Mouse (Mus musculus) cerebellum, adult 18-20 months (tissue): ENCODE measurements around the gene Vamp8.

ENCODE experiments used
- DNase-seq, 2 experiments: peaks; one replicate each; pipeline ENCODE4 v3.0.0; 2021

Vamp8 gene

GRCm38 (mm10) chr6:72370091-72370490, 20.4 kb downstream of the Vamp8 start:
- DNase-seq: no peak

GRCm38 (mm10) chr6:72369557-72369956, 20.9 kb downstream of the Vamp8 start:
- no peak for DNase-seq

DNA sequence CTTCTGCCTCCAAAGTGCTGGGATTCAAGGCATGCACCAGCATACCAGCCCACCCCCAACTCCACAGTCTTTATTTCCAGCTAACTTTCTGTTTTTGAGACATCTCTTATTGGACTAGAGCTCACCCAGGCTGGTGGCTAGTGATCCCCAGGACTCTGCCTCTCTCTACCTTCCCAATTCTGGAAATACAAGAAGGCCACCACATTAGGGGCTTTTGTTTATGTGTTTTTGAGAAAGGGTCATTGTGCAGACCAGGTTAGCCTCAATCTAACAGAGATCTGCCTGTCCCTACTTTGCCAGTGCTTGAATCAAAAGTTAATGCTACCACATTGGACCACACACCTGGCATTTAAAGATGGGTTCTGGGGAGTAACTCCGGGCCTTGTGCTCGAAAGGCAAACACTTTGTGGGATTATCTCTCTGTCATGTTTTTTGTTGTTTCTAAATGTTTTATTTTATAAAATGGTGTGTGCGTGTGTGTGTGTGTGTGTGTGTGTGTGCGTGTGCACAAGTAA, 23.0 kb downstream of the Vamp8 start:
- no peak for DNase-seq

- DNase-seq: no peak
These were observed 23.6 kb downstream of the Vamp8 start, which contains the start of gene Rnf181 for GRCm38 (mm10) chr6:72366844-72367443. Rnf181 (minus strand) TSS chr6:72366956.

DNA sequence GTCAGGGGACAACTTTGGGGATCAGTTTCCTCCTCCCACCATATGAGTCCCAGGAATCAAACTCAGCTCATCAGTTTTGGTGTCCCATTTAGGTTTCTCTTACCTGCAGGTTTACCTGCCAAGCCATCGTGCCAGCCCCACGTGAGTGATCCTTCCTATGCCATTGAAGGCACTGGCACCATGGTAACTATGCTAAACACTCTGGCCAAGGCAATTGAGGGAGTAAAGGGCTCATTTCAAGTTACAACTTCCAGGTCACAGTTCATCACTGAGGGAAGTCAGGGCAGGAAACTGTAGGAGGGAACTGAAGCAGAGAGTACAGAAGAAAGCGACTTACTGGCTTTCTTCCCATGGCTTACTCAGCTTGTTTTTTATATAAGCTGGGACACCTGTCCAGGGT, 24.2 kb downstream of the Vamp8 start:
- no peak for DNase-seq

GRCm38 (mm10) chr6:72364985-72365384, 25.5 kb downstream of the Vamp8 start:
- DNase-seq: no peak

- DNase-seq: no peak
These were observed 26.5 kb downstream of the Vamp8 start for GRCm38 (mm10) chr6:72364009-72364408.

DNA sequence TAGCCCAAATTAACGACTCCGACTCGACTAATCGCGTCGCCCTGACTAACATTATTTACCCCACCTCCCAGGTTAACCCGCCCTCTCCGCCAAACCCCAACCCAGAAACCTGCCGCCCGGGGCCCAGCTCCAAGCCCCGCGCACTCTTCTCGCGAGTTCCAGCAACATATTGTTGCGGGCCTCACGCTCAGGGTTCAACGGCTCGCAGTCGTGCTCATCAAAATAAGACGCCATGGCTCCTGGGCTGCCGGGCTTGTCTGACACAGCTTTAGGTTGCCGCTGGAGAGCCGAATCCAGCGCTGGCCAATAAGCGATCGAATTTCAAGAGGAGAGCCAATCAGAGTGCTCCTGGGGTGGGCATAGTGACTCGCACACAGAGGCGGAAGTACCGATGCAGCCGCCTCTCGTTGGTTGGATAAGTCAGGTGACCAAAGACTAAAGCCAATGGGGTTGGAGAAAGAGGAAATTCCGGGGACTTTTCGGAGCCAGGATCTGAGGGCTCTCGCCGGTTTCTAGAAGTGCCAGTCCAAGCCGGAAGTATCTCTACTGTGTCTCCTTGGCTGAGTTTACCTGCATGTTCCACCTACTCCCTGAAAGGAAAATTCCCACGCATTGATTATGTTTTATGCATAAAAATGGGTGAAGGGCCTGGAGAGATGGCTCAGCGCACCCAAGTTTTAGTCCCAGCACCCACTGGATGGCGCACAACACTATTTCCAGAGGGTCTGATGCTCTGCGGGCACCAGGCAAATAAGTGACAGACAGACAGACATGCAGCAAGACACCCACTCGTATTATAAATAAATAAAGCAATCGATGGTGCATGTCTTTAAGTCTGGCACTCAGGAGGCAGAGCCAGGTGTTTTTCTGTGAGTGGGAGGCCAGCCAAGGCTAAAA, 28.1 kb downstream of the Vamp8 start:
- peak; percentile 93 to 98 for DNase-seq

DNA sequence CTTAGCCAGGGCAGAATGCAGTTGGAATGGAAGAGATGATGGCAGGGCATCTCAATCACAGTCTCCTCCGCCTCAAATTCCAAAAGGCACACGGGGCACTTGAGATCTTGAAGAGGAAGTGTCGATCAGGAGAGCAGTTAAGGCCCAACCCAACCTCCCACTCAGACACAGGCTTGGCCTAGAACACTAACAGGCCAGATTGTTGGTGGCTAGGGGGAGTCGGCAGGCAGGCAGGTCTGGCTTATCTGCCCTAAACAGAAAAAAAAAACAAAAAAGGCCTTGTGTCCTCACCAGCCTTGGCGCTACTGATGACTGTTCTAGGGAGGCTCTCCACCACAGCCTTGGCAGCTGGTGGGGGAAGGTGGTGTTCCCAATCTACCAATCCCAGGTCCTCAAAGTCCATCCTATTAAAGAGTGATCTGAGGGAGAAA, 29.4 kb downstream of the Vamp8 start:
- no peak for DNase-seq

- no peak for DNase-seq
These were observed 29.9 kb downstream of the Vamp8 start for GRCm38 (mm10) chr6:72360599-72360935.

- DNase-seq: no peak
These were observed 30.5 kb downstream of the Vamp8 start for GRCm38 (mm10) chr6:72359891-72360598.

- no peak for DNase-seq
These were observed 31.2 kb downstream of the Vamp8 start for GRCm38 (mm10) chr6:72359343-72359742.

DNA sequence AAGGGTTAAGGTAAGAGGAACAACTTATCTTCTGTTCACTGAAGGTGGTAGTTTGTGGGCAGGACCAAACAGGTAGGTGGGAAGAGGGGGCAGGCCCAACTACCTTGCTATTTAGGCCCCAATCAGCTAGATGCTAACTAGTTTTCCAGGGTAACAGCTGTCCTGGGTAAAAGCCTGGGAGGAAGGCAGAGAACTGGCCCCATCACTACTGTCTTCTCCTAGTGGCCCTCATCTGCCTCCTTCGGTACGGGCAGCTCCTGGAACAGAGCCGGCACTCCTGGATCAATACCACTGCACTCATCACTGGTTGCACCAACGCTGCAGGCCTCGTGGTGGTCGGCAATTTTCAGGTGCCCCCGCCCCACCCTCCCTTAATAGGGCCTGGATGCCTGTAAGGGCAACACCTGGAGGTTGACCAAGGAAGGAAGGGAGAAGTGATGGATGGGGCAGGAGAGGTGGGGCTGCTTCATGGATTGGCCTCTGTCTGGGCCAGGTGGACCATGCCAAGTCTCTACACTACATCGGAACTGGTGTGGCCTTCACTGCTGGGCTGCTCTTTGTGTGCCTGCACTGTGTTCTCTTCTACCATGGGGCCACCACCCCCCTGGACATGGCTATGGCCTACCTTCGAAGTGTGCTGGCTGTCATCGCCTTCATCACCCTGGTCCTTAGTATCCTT, 32.3 kb downstream of the Vamp8 start:
- DNase-seq: no peak

GRCm38 (mm10) chr6:72357164-72358079, 33.1 kb downstream of the Vamp8 start:
- no peak for DNase-seq

DNA sequence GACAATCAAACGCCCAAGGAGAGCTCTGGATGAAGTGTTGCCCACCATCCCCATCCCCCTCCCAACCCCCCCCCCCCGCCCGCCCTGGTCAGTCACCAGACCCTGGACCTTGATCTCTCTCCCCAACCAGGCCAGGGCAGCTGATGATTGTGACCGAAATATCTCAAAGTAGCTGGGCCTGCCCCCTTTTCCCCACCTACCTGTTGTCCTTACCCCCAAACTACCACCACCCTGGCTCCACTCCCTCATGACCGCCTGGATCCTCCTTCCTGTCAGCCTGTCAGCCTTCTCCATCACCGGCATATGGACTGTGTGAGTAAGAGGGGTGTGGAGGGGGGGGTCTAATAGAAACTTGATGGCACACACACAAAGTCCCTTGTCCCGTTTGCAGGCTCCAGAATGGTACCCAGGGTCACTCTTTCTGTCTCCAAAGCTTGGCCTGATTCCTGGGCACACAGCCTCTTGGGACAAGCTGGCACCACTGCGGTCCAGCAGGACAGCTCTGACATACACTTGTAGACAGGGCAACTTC, 34.4 kb downstream of the Vamp8 start:
- no peak for DNase-seq

DNA sequence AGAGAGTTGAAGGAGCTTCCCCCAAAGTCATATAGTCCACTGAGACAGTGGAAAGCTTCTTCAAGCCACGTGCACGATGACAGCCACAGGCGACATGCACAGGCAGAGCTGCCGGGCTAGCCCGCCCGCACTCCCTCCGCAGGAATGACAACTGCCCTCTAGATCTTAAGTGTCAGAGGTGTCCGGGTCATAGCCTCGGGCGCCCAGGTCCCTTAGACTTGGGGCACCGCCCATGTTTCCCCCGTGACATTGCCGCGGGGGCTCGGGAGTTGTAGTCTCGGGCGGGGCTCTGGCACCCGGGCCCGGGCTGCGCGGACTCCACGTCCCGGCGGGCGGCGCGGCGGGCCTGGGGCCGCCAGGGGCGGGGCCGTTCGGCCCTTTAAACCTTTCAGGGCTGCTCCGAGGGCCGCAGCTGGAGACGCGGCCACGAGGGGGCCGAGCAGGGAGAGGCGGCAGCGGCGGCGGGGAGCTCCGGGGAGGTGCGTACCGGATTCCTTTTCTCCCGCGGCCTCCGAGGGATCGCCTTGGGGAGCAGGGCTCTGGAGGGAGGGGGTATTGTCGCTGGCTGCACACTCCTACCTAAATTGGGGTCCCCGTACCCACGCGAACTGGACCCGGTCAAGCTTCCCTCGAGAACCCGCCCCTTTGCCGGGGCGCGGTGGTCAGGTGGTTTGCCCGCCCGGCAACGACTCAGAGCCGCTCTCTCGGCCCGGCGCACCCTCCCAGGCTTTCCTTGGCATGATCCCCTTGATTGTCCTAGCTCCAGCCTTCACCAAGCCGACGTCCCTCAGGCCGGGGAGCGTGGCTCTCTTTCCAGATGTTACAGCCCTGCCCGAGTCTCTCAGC, 35.2 kb downstream of the Vamp8 start, which contains the start of gene Tmem150a:
TSS of gene Tmem150a (plus strand) at position 382 of the 846 bp plus-strand sequence.
- DNase-seq: peak; percentile 71 to 72

DNA sequence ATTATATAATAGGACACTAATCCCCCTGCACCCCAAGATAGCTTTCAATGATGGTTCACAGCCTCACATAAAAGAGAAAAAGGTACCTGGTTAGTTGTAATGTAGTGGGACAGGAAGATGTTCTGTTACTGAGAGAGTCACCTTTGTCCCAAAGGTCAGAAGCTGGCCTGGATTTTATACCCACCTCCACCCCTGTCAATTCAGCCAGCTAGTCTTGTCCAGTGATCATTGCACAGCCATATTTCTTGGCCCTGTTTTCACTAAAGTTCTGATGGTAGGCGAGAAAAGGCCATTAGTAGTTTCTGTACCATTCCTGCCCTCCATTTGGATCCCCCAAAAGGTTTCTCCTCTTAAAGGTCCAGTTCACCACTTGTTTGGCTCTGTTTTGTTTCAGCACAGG, 36.5 kb downstream of the Vamp8 start:
- no peak for DNase-seq

DNA sequence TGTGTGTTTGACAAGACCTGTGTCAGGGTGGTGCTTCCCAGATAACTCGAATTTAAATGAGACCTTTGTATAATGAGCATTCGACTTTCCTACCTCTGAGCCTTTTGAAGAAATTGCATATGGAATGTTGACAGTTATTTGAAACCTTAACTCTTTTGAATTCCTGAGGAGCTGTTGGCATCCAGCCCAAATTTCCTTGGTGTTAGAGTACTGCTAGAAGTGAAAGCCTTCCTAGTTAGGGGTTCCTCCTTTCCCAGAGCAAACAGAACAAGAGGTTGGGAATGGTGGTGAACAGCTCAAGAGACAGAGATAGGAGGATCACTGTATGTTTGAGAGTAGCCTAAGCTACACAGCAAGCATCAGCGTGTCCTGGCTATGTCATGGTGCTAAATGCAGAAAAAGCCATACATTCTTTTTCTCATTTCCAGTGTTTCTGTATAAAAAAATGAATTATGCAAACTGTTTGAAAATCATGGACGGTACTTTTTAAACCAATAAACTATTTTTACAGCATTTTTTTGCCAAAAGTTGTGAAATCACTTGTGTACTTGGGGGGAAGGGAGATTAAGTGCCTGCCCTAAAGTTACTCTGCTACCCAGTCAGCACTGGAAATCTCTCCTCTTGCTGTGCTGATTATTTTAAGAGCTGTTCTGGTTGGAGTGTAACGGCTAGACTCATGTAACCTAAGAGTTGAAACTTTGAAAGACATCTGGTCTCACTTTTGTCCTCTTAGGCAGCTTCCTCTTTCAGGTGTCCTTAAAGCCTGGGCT, 37.7 kb downstream of the Vamp8 start:
- DNase-seq: no peak

- DNase-seq: no peak
These were observed 40.3 kb downstream of the Vamp8 start for GRCm38 (mm10) chr6:72350214-72350613.

GRCm38 (mm10) chr6:72348411-72348810, 42.1 kb downstream of the Vamp8 start:
- DNase-seq: no peak
